Mouse (Mus musculus): ENCODE data around the gene Myrip.
"Not testable (repeated sequence)": the region's sequence is repeated elsewhere in the genome, so short reads cannot be mapped to it uniquely, and the experiment has no call there.

Myrip gene

DNA sequence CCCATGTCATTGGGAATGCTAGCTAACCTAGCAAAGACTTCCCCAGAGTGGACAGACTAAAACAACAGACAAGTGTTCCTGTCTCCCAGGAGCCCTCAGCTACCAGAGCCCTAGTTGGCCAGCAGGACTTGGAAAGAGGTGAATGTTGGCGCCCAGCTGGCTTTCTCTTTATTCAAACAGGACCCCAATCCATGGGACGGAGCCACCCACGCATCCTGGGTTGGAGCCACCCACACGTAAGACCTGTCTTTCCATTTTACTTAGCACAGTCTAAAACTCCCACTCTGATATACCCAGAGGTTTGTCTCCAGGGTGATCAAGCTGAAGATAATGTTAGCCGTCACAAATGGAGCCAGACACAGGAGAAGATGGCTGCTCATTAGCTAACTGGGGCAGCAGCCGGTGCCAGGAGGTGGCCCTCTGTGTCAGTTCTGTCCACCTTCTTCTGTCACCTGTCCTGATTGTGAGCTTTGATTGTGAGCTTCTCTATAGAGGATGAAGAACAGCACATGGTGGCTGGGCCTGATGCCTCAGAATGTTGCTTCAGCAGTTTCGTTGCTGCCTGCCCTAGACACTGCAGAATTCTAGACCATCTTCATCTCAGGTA is 95.4 kb downstream of the Myrip start:
- no peak for DNase-seq (ENCODE audit: low spot score)

DNA sequence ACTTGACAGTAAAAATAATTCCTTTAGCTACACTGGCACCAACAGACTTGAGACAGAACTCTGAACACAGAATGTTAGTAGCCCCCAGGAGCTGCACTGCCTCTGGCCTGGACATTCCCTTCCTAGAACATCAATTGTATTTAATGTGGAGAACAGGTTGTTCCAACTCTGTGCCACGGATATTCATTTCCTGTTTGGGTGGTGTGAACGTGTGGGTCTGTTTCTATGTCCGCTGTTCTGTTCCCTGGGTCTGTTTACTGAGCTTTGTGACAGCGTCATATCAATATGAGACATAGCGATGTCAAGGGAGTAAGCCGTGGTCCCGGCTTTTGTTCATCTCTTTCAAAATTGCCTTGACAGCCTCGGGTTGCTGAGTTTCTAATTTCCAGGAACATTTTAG is 97.0 kb downstream of the Myrip start:
- no peak for DNase-seq (ENCODE audit: low spot score)

GRCm38 (mm10) chr9:120399537-120399936 is 98.2 kb downstream of the Myrip start:
- DNase-seq (ENCODE audit: low spot score): not testable (repeated sequence)

GRCm38 (mm10) chr9:120402368-120402767 is 101.1 kb downstream of the Myrip start:
- peak; percentile 10 for DNase-seq (ENCODE audit: low spot score)

DNA sequence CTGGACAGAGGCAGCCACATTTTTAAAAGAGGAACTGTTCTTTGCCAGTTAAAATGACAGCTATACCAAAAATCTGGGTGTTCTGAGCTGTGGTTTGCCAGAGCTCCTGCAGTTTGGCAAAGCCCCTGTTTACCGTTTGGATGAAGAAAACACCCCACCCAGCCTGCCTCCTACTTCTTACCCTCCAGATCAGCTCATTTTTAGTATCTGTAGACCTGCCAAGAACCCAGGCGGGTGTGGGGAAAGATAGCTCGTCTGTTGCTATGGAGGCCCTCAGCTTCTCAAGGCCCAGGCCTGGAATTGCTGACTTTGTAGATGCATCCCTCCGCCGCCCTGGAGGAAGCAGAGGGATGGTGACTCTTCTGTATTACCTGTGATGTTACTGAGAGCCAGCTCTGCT is 102.3 kb downstream of the Myrip start:
- peak; percentile 9 for DNase-seq (ENCODE audit: low spot score)

- no peak for DNase-seq (ENCODE audit: low spot score)
These were observed 108.4 kb downstream of the Myrip start for GRCm38 (mm10) chr9:120409663-120410181.

DNA sequence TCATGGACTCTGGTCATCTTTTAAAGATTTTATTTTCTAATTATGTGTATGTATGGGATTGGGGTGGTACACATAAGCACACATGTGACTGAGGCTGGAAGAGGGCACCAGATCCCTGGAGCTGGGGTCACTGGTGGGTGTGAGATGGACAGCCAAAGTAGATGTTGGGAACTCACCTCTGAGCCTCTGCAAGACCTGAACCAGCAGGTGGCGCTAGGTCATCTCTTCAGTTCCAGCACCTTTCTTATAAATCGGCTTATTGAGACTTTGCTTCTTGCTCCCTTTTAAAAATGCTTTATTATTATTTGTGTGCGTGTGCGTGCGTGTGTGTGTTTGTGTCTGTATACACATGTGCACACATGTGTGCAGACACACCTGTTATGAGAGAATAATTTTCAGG is 109.1 kb downstream of the Myrip start:
- DNase-seq (ENCODE audit: low spot score): peak; percentile 36

DNA sequence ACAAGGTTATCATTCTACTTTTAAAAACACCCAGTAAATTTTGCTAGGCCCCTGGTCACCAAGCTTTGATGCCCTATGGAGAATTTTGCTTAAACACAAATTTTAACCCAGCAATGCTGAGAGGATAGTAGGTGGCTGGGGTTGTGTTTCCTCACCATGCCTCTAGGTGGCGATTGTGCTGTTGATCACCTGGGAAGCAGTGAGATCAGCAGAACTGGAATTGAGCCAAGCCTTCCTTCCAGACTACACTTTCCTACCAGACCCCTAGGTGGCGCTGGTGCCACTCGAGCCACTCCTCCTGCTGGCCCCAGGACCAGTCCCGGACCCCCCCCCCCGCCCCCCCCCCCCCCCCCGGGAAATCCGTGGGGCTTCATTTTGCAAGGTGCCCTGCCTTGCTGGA is 114.2 kb downstream of the Myrip start:
- DNase-seq (ENCODE audit: low spot score): peak; percentile 59

GRCm38 (mm10) chr9:120416151-120416550 is 114.8 kb downstream of the Myrip start:
- no peak for DNase-seq (ENCODE audit: low spot score)

DNA sequence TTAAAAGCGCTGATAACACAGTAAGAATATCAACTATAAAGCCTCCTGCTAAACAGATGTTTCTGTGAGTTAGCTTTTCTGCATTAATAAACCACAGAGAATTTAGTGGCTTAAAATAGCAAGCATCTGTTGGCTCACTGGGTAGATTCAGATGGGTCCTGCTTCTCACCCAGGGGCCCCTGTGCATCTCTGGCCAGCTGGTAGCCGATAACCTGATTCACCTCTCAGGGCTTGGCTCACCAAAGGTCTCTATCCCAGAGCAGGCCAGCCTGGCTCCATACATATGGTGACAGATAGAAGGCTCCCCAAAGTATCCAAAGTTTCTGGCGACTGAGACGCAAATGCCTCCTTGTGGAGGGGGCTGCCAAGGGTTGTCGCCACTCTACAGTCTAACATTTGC is 115.4 kb downstream of the Myrip start:
- no peak for DNase-seq (ENCODE audit: low spot score)

- no peak for DNase-seq (ENCODE audit: low spot score)
These were observed 117.3 kb downstream of the Myrip start for GRCm38 (mm10) chr9:120418582-120418981.

GRCm38 (mm10) chr9:120424567-120424966 is 123.3 kb downstream of the Myrip start:
- no peak for DNase-seq (ENCODE audit: low spot score)

- DNase-seq (ENCODE audit: low spot score): peak; percentile 37
These were observed 124.5 kb downstream of the Myrip start for GRCm38 (mm10) chr9:120425768-120426167.

- DNase-seq (ENCODE audit: low spot score): no peak
These were observed 126.9 kb downstream of the Myrip start for GRCm38 (mm10) chr9:120428181-120428580.

DNA sequence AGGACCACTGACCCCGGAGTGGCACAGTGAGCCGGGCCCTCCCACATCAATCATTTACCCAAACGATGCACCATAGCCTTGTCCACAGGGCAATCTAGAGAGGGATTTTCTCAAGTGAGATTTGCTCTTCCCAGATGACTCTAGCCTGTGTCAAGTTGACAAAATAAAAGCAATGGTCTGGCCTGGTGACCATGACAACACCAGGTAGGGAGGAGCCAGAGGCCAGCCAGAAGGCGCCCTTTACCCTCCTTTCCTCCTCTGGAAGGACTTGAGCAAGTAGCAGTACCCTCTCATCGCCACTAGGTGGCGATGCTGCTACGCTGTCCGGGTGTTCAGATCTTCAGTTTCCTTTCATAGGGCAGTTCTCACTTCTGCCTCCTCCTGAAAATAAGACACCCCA is 132.4 kb downstream of the Myrip start:
- peak; percentile 65 for DNase-seq (ENCODE audit: low spot score)

- no peak for DNase-seq (ENCODE audit: low spot score)
These were observed 134.5 kb downstream of the Myrip start for GRCm38 (mm10) chr9:120435841-120436240.

- no peak for DNase-seq (ENCODE audit: low spot score)
These were observed 135.5 kb downstream of the Myrip start for GRCm38 (mm10) chr9:120436854-120437253.

DNA sequence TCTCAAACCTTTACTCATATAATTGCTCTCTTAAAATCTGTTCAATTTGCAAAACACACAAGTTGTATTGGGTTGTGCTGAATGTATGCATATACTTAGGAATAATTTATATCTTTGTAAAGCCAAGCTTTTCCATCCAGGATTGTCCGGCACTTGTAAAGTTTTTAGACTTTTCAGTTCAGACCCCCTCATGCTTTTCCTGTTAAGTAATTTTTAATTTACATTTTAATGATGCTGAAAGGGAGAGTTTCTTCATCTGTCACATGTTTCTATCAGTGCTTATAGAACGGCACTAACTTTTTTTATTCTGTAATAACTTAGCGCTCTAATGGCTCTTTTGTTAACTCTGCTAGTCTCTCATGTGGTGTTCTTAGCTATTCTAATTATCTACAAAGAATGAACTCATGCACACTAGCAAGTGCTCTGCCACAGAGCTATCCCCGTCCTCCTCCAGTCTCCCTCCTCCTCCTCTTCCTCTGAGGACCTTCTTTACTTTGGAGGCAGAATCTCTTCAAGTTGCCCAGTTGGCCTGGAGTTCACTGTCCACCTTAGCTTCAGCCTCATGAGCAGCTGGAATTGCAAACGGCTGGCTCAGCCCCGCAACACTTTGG is 136.1 kb downstream of the Myrip start:
- no peak for DNase-seq (ENCODE audit: low spot score)

- DNase-seq (ENCODE audit: low spot score): no peak
These were observed 137.0 kb downstream of the Myrip start for GRCm38 (mm10) chr9:120438350-120438749.

- no peak for DNase-seq (ENCODE audit: low spot score)
These were observed 137.5 kb downstream of the Myrip start for GRCm38 (mm10) chr9:120438781-120439180.

DNA sequence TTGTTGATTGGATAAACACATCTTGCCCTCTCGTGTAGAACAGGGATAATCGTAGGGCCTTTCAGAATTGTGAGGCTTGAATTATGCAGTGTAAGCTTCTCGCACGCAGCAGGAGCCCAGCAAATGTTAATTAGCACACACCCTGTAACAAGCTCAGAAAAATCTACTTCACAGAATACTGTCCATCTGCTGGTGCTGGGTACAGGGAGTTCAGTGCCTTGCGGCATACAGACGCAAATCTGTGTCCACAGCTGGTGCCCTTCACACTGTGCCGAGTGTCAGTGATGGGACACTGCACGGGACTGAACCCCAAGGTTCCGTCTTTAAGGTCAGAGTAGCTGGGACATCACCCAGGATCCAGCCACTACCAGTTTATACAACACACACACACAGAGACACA is 143.3 kb downstream of the Myrip start:
- DNase-seq (ENCODE audit: low spot score): no peak

DNA sequence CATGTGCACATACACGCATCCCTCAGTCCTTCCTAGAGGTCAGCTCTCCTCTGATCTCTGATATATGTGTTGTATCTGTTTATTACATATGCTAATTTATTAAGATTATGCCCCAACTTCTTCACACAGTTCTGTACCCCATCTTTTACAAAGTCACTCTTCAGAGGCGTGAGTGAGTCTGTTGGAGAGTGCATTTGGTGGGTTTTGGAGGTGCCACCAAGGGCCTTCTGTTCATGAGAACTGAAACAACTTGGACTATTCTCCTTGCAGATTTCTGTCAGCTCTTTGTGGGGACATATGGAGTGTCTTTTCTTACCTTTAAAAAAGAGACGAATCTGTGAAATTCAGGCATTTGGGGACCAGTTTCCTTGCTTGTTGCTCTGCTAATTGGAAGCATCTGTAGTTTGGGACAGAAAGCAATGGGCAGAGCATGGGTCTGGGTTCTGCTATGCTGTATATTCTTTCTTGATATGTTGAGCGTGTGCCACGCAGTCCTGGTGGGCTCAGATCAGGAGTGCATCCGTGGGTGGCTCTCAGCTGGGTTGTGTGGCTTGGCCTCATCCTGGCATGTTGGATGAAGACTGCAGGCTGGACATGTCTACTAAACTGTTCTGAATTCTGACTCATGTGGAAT is 148.5 kb downstream of the Myrip start:
- DNase-seq (ENCODE audit: low spot score): no peak
